Mouse (Mus musculus) kidney, adult 2 months (tissue): ENCODE results near the gene Gm37240.

Experiments
- CTCF ChIP-seq: fragments of 200-500 bp; conservative IDR thresholded peaks from 2 replicates; pipeline ENCODE4 v1.5.1; 2011; ENCODE audit warnings: low read depth, mild to moderate bottlenecking, control low read depth, low read length, moderate library complexity, mixed read lengths; ENCODE audit not compliant: insufficient read depth, insufficient read length
- POLR2A ChIP-seq: fragments of 200-500 bp; IDR thresholded peaks from one replicate; pipeline ENCODE4 v1.6.1; 2011; ENCODE audit warnings: low read depth, low read length, control low read depth

- TF ChIP-seq POLR2A: no peak
- TF ChIP-seq CTCF: no peak
These were observed 241.8 kb downstream of the Gm37240 start for GRCm38 (mm10) chr3:85645517-85646004.
